22 mouse cellular contexts compared by ENCODE assay signal in genomic region chr11:100741348-100741747, GRCm38 (mm10). TPM values are rescaled to one million over a fixed set of nuclear protein-coding genes. Genes with fewer than 3 reads are reported as not detected.
DNase-seq lines count a peak whose midpoint lies in the region; ATAC-seq lines count a peak whose summit lies in the region.
"Had no signal": no experiment of that assay in that cellular context is flagged by ENCODE, and none has a peak within 500 bp of the region (broad histone marks: within the 10 kb centered on the region; RNA-seq: fewer than 3 reads in every experiment).

No protein-coding gene starts in this region.

- H3K4me1 ChIP-seq in hindbrain, embryonic 16.5 days (ENCODE audit: control insufficient read depth, insufficient read depth, low read depth, low read length): peaks cover 12% of the 10 kb centered on the region

- H3K4me2 ChIP-seq in hindbrain, embryonic 16.5 days (ENCODE audit: low read length): no peak overlapping the region
- H3K4me2 ChIP-seq: hindbrain, embryonic 15.5 days; liver, embryonic 13.5 days; neural tube, embryonic 13.5 days had no signal

- no peak overlapping the region for H3K9ac ChIP-seq in hindbrain, embryonic 16.5 days (ENCODE audit: low read depth, low read length)
- H3K9ac ChIP-seq: hindbrain, embryonic 15.5 days; liver, embryonic 13.5 days; neural tube, embryonic 13.5 days had no signal

- no peak overlapping the region for H3K27ac ChIP-seq in hindbrain, embryonic 16.5 days (ENCODE audit: low read depth, low read length)
- H3K27ac ChIP-seq: hindbrain, embryonic 15.5 days; kidney, postnatal 0 days; limb, embryonic 10.5 days; liver, embryonic 13.5 days; neural tube, embryonic 13.5 days had no signal

- H3K36me3 ChIP-seq in hindbrain, embryonic 16.5 days (ENCODE audit: control insufficient read depth, insufficient read depth, low read length): peaks cover 12% of the 10 kb centered on the region
- H3K36me3 ChIP-seq: limb, embryonic 10.5 days; liver, embryonic 13.5 days had no signal

- 76% methylated on average over 6 of the region's 6 CpGs for WGBS in hindbrain, embryonic 16.5 days

- peak; percentile 76 for DNase-seq in adrenal gland, postnatal 10 days
- DNase-seq in adrenal gland, adult 8-10 months: no peak
- peak; percentile 54 to 65 for DNase-seq in heart, adult 18-20 months
- DNase-seq in heart, postnatal 25 days (ENCODE audit: low spot score): no peak
- DNase-seq in adipocyte (ENCODE audit: low spot score): peak; percentile 53
- peak; percentile 53 to 81 for DNase-seq in gastrocnemius, postnatal 4 days (ENCODE audit: low spot score in 2 of 2)
- DNase-seq in frontal cortex, postnatal 14 days (ENCODE audit: low spot score in 2 of 2): no peak
- DNase-seq: layer of hippocampus, postnatal 36 days; liver, embryonic 13.5 days; thymus, adult 2 months had no signal

- H3K27me3 ChIP-seq in hindbrain, embryonic 16.5 days (replicated peaks; ENCODE audit: control insufficient read depth, insufficient read depth, low read length): no peaks in the 10 kb centered on the region
- H3K27me3 ChIP-seq: CH12.LX; hindbrain, embryonic 15.5 days had no signal

- no peaks in the 10 kb centered on the region for H3K9me3 ChIP-seq in hindbrain, embryonic 16.5 days (ENCODE audit: control insufficient read depth, low read length)
- H3K9me3 ChIP-seq: hindbrain, embryonic 15.5 days; limb, embryonic 10.5 days; liver, embryonic 13.5 days; megakaryocyte, embryonic 14.5 days; neural tube, embryonic 13.5 days had no signal

- no peak for ATAC-seq in hindbrain, embryonic 16.5 days

- no peak overlapping the region for H3K4me3 ChIP-seq in hindbrain, embryonic 16.5 days (ENCODE audit: low read length)
- H3K4me3 ChIP-seq: hindbrain, embryonic 15.5 days; limb, embryonic 10.5 days; liver, embryonic 13.5 days; megakaryocyte, embryonic 14.5 days; neural tube, embryonic 13.5 days had no signal

- intact Hi-C loops in heart, postnatal 25 days (cut with DNase I): loop anchor here (10.0 kb wide), 1 partner anchor 323 kb away; no protein-coding TSS in a partner anchor

RNA-seq across cellular contexts. Expression of gene Rab5c, which starts 3.3 kb away (rescaled TPM):
- total RNA-seq in adrenal gland, postnatal 10 days (2021): 100 to 1,000 TPM; 182 to 183 TPM
- total RNA-seq in adrenal gland, adult 8-10 months (2022): 100 to 1,000 TPM; 183 to 210 (median 190) TPM
- total RNA-seq in heart, adult 18-20 months (2021): 10 to 100 TPM; 53.9 to 59.8 TPM
- total RNA-seq in heart, postnatal 25 days (2021): 10 to 100 TPM; 62.1 to 66.8 TPM
- total RNA-seq in gastrocnemius, postnatal 4 days (2021): 10 to 100 TPM; 76.7 to 79.7 TPM
- polyA plus RNA-seq in hindbrain, embryonic 16.5 days (2015; fragmentation: Nextera tagmentation; extraction: Ambion mirVana): 43.7 and 43.8 TPM in 2 replicates

RNA-seq across cellular contexts. Expression of gene Kcnh4, which starts 18.4 kb away (rescaled TPM):
- total RNA-seq in adrenal gland, postnatal 10 days (2021): under 1 TPM; 0.12 to 0.15 TPM
- total RNA-seq in adrenal gland, adult 8-10 months (2022): under 1 TPM; 0.15 to 0.31 (median 0.23) TPM
- not detected for total RNA-seq in heart, adult 18-20 months (2021)
- not detected for total RNA-seq in heart, postnatal 25 days (2021)
- under 1 TPM in 1 of 2 experiments, not detected in 1; 0.10 TPM for total RNA-seq in gastrocnemius, postnatal 4 days (2021)
- polyA plus RNA-seq in hindbrain, embryonic 16.5 days (2015; fragmentation: Nextera tagmentation; extraction: Ambion mirVana): 8.9 and 10.0 TPM in 2 replicates
- polyA plus RNA-seq: heart, embryonic 16.5 days; kidney, postnatal 0 days; limb, embryonic 10.5 days; liver, embryonic 13.5 days; lung, embryonic 16.5 days had no signal

RNA-seq across cellular contexts. Expression of gene Hcrt, which starts 21.4 kb away (rescaled TPM):
- not detected for total RNA-seq in adrenal gland, postnatal 10 days (2021)
- total RNA-seq in adrenal gland, adult 8-10 months (2022): not detected
- total RNA-seq in heart, adult 18-20 months (2021): not detected
- not detected for total RNA-seq in heart, postnatal 25 days (2021)
- not detected for total RNA-seq in gastrocnemius, postnatal 4 days (2021)
- 0.48 and 0.59 TPM in 2 replicates for polyA plus RNA-seq in hindbrain, embryonic 16.5 days (2015; fragmentation: Nextera tagmentation; extraction: Ambion mirVana)
- total RNA-seq: CH12.LX; layer of hippocampus, postnatal 36 days had no signal
- polyA plus RNA-seq: embryonic facial prominence, embryonic 14.5 days; forebrain, embryonic 11.5 days; heart, embryonic 16.5 days; kidney, postnatal 0 days; limb, embryonic 10.5 days; liver, embryonic 13.5 days; lung, embryonic 16.5 days; neural tube, embryonic 13.5 days had no signal

RNA-seq across cellular contexts. Expression of gene Hspb9, which starts 27.7 kb away (rescaled TPM):
- total RNA-seq in adrenal gland, postnatal 10 days (2021): under 1 TPM in 1 of 2 experiments, not detected in 1; 0.64 TPM
- under 1 TPM in 1 of 4 experiments, not detected in 3; 0.59 TPM for total RNA-seq in adrenal gland, adult 8-10 months (2022)
- not detected for total RNA-seq in heart, adult 18-20 months (2021)
- not detected for total RNA-seq in heart, postnatal 25 days (2021)
- not detected for total RNA-seq in gastrocnemius, postnatal 4 days (2021)
- 0.34 TPM in 1 of 2 replicates, not detected in the other for polyA plus RNA-seq in hindbrain, embryonic 16.5 days (2015; fragmentation: Nextera tagmentation; extraction: Ambion mirVana)
- total RNA-seq: CH12.LX; layer of hippocampus, postnatal 36 days; midbrain, postnatal 0 days had no signal
- polyA plus RNA-seq: embryonic facial prominence, embryonic 14.5 days; lung, embryonic 16.5 days; midbrain, postnatal 0 days had no signal

RNA-seq across cellular contexts. Expression of gene Kat2a, which starts 29.1 kb away (rescaled TPM):
- 10 to 100 TPM; 33.1 to 42.4 TPM for total RNA-seq in adrenal gland, postnatal 10 days (2021)
- total RNA-seq in adrenal gland, adult 8-10 months (2022): 10 to 100 TPM; 43.3 to 57.7 (median 52.2) TPM
- 10 to 100 TPM; 12.2 to 14.7 TPM for total RNA-seq in heart, adult 18-20 months (2021)
- 10 to 100 TPM; 12.3 to 13.6 TPM for total RNA-seq in heart, postnatal 25 days (2021)
- total RNA-seq in gastrocnemius, postnatal 4 days (2021): 10 to 100 TPM; 20.6 to 21.6 TPM
- 62.2 and 67.8 TPM in 2 replicates for polyA plus RNA-seq in hindbrain, embryonic 16.5 days (2015; fragmentation: Nextera tagmentation; extraction: Ambion mirVana)

Comparison
In these comparisons a context has a peak if more than half of its experiments do, and no peak if none do; other contexts are left out.
1. DNase-seq: peak in adrenal gland, postnatal 10 days (single experiment), heart, adult 18-20 months (2 of 2), adipocyte (single experiment) and gastrocnemius, postnatal 4 days (2 of 2); none in adrenal gland, adult 8-10 months (single experiment), heart, postnatal 25 days (single experiment) and frontal cortex, postnatal 14 days (0 of 2).